Mouse (Mus musculus) heart, adult 2 months (tissue): ENCODE data around the gene Gm10518.

ENCODE experiments used
- CTCF ChIP-seq: fragments of 200-600 bp; IDR thresholded peaks from 2 replicates; pipeline ENCODE4 v1.8.1; 2022; ENCODE audit warnings: antibody characterized with exemption, mild to moderate bottlenecking, moderate library complexity
- EP300 ChIP-seq: fragments of 200-500 bp; IDR thresholded peaks from 2 replicates; pipeline ENCODE4 v1.6.1; 2011; ENCODE audit warnings: low read depth, low read length, control low read depth; ENCODE audit not compliant: insufficient read depth
- POLR2A ChIP-seq: fragments of 200-500 bp; IDR thresholded peaks from 2 replicates; pipeline ENCODE4 v1.6.1; 2011; ENCODE audit warnings: mild to moderate bottlenecking, low read depth, low read length, control low read depth; ENCODE audit not compliant: insufficient read depth

DNA sequence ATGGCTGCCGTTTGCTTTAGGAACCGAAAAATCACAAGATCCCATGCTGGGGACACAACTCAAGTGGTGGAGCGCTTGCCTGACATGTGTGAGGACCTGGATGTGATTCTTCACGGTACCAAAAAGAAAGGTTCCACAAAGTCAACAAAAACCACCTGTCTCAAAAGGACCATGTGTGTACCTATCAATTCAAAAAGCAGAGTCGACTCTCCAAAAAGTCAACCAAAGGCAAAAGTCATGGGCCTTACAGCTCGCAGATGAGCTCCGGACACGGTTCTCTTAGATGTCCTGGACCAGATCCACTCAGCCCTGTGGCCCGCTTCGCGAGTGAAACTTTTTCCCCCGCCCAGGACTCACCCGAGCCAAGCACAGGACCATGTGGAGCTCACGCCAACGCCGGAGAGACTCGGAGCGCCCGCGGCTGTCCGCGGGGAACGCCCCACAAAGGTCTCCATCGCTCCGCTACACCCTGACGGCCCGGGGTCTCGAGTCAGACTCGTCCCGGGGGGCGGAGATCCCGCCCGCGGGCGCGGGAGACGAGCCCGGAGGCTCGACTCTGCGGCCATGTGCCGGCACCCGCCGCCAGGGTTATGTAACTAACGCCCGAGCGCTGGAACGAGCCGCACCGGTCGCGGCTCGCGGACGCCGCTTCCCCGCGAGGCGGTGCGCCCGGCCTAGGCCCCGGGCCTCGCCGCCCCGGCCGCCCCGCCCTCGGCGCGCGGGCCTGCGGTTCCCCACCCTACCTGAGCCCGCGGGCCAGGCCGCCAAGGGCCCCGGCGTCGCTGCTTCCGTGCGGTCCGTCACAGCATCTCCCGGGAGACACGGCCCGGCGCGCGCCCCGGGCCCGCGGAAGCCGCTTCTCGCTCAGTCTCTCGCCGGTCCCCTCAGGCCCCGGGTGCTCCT is at the start of gene Gm10518:
- TF ChIP-seq CTCF, result no peak
- TF ChIP-seq POLR2A, result no peak
- TF ChIP-seq EP300, result no peak
